Mouse (Mus musculus): ENCODE data around the gene BC017158. TPM values are rescaled to one million over a fixed set of nuclear protein-coding genes. Genes with fewer than 3 reads are reported as not detected.
A peak's percentile ranks its signal among the peaks of the same experiment; 100 is the strongest.

Gene BC017158
- polyA plus RNA-seq, 1 experiment: 16.7 TPM

DNA sequence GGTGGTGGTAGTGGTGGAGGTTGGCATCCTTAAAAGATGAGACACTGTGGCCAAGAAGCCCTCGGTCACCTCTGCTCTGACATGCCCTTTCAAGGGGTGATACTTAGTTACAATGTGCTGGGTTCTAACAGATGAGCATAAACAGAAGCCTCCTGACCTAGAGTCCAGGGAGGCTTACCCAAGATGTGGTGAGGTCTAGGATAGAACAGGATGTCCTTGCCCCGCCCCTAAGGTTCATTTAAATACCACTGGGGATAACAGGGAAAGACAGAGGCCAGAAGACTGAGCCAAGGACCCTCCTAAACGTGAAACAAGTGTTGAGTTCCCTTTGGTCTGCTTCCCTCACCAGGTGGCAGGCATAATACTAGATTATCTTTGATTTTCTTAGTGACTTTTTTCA is 1.5 kb downstream of the BC017158 start:
- no peak overlapping the region for H3K27ac ChIP-seq (ENCODE audit: insufficient read depth, low read depth, low read length)
- TF ChIP-seq POLR2A (IDR thresholded peaks at IDR 0.05; ENCODE audit: borderline replicate concordance, low read depth, low read length) (no peak), CTCF (IDR thresholded peaks at IDR 0.05; ENCODE audit: low read depth, low read length) (no peak)
- H3K4me3 ChIP-seq (ENCODE audit: insufficient read depth, low read length): no peak overlapping the region; the same call in 1 of the 2 replicates
- H3K4me1 ChIP-seq (ENCODE audit: control insufficient read depth, insufficient read depth, low read length): peaks cover 22% of the 10 kb centered on the region

DNA sequence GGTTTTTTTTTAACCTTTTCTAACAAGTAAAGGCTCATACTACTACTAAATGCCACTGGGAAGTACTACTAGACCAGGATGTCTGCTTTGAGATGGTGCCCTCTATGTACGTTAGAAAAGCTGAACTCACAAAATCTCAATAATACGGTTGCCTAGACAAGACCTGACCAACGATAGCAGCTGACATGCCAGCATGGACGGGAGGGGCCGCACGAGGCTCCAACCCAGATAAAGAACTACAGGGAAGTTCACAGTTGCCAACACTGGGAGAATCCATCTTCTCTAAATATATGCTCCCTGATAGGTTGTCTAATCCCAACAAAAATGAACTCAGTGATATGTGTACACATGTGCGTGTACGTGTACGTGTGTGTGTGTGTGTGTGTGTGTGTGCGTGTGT is 3.2 kb downstream of the BC017158 start:
- no peak overlapping the region for H3K4me3 ChIP-seq (ENCODE audit: insufficient read depth, low read length)
- peaks cover 21% of the 10 kb centered on the region for H3K4me1 ChIP-seq (ENCODE audit: control insufficient read depth, insufficient read depth, low read length)
- H3K27ac ChIP-seq (ENCODE audit: insufficient read depth, low read depth, low read length): no peak overlapping the region
- TF ChIP-seq POLR2A (IDR thresholded peaks at IDR 0.05; ENCODE audit: borderline replicate concordance, low read depth, low read length): no peak
- TF ChIP-seq CTCF (IDR thresholded peaks at IDR 0.05; ENCODE audit: low read depth, low read length): no peak

DNA sequence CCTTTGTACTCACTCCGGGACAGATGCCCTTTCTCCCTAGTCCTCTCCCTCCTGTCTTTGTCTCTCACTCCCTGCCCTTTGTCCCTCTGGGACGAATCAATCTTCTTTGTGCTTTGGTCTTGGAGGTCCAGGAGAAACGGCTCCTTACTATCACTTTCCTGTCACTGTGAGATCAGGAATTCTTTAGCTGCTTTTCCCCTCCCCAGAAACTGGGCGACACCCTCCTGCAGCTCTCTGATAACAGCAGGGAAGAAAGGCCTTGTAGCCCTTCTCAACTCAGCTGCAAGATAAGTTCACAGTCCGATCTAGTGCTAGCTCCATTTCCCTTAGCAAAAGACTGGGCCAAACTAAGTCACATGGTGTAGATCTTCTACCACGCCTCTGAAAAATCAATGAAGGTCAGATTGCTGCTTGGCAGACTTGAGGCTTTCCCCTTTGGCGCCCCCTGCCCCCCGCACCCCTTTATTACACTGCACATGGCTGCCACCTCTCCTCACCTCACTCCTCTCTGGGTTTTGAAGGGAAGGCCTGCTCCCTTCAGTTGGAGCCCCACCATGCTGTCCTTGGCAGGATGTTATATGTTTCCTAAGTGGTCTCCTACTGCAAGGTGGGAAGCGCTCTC is 8.9 kb downstream of the BC017158 start:
- no peak overlapping the region for H3K4me3 ChIP-seq (ENCODE audit: insufficient read depth, low read length)

DNA sequence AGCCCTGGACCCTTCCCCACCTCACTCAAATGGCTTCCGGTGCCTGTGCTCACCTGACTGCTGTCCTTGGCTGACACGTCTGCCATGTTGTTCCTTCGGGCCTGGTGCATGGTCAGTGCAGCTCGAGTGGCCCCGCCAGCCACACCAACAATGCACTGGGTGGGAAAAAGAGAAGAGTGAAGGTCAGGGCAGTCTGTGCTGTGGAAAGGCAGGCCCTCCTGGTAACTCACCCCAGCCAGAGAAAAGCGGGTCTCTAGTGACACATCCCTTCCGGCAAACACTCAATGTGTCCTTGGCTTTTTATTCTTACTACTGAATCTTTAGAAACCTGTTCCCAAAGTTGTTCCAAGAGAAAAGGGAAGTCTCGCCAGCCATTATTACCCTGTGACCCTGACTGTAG is 12.9 kb downstream of the BC017158 start:
- Histone ChIP-seq H3K4me1 (ENCODE audit: control insufficient read depth, insufficient read depth, low read length) (peaks cover 11% of the 10 kb centered on the region), H3K27ac (ENCODE audit: insufficient read depth, low read depth, low read length) (no peak overlapping the region), H3K4me3 (ENCODE audit: insufficient read depth, low read length) (no peak overlapping the region)
- TF ChIP-seq CTCF (IDR thresholded peaks at IDR 0.05; ENCODE audit: low read depth, low read length) (no peak), POLR2A (IDR thresholded peaks at IDR 0.05; ENCODE audit: borderline replicate concordance, low read depth, low read length) (no peak)

More for the DNA sequence above, 8.9 kb downstream of the BC017158 start:
- peaks cover 8% of the 10 kb centered on the region for H3K4me1 ChIP-seq (ENCODE audit: control insufficient read depth, insufficient read depth, low read length)
- no peak overlapping the region for H3K27ac ChIP-seq (ENCODE audit: insufficient read depth, low read depth, low read length)
- TF ChIP-seq POLR2A (IDR thresholded peaks at IDR 0.05; ENCODE audit: borderline replicate concordance, low read depth, low read length): no peak
- peak; percentile 30; the same call in 1 of the 2 replicates for TF ChIP-seq CTCF (IDR thresholded peaks at IDR 0.05; ENCODE audit: low read depth, low read length)

DNA sequence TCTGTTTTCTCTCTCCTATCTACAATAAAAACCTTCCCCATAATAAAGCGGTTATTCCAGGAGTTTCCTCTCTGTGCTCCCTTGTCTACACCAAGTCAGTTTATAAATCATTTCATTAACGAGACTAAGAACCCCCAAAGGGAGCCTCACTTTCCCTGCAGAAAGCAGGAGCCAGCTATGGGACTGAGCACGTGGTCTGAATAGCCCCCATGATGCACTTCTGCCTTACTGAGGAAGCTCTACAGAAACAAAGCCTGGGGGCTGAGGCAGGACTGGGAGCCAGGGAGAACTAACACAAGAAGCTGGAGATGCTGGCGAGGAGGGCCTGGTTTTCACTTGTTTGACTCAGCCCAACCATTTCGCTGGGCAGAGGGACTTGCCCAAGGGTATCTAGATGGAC is 13.9 kb downstream of the BC017158 start:
- TF ChIP-seq CTCF (IDR thresholded peaks at IDR 0.05; ENCODE audit: low read depth, low read length) (no peak), POLR2A (IDR thresholded peaks at IDR 0.05; ENCODE audit: borderline replicate concordance, low read depth, low read length) (no peak)

DNA sequence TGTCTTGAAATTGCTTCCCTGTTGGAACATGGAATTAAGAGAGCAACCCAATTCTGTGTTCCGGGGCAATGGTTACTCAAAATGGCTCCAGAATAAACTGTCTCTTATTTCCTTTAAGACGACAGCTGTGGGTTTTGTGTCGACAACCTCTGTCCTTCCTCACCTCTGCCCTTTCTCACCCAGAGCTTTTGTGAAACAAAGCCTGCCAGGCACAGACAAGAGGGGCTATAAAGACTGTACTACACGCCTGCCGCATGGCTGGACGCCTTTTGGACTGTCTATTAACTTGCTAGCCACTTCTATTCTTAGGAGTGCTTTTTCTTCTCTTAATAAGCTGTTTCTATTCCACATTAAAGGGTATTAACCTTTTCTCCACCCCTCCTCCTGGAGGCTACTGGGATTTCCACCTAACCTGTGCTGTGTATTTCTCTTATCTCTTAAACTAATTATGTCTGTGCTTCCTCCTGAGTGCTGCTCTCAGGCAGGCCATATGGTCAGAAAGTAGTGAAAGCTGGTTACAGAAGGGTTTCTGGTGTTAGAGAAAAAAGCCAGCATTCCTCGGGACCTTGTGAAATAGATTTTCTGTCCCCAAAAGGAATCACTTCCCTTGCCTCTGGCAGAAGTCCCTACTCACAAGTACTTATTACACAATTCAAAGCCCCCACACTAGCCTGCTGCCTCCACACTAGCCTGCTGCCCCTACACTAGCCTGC is 15.3 kb downstream of the BC017158 start:
- TF ChIP-seq CTCF (IDR thresholded peaks at IDR 0.05; ENCODE audit: low read depth, low read length) (no peak), POLR2A (IDR thresholded peaks at IDR 0.05; ENCODE audit: borderline replicate concordance, low read depth, low read length) (no peak)
- Histone ChIP-seq H3K4me1 (ENCODE audit: control insufficient read depth, insufficient read depth, low read length) (peaks cover 11% of the 10 kb centered on the region), H3K4me3 (ENCODE audit: insufficient read depth, low read length) (no peak overlapping the region), H3K27ac (ENCODE audit: insufficient read depth, low read depth, low read length) (no peak overlapping the region)

More for the DNA sequence above, 13.9 kb downstream of the BC017158 start:
- Histone ChIP-seq H3K27ac (ENCODE audit: insufficient read depth, low read depth, low read length) (no peak overlapping the region), H3K4me3 (ENCODE audit: insufficient read depth, low read length) (no peak overlapping the region), H3K4me1 (ENCODE audit: control insufficient read depth, insufficient read depth, low read length) (peaks cover 11% of the 10 kb centered on the region)

DNA sequence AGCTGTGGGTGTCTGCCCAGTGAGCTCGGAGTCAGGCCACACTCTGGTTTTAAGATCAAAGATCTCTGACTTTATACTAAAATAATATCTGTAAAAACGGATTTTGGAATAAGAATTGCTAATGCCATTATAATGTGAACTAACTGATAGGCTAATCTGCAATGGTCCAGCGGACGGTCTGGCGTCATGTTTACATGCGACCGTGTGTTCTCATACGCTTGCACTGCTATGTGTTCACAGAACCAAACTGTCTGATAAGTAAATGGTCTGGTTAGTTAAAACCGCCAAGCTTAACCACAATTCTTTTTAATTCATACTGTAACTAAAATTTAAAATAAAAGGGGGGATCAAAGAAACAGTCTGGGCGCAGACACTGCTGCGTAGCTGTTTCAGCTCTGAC is 16.2 kb downstream of the BC017158 start:
- Histone ChIP-seq H3K4me3 (ENCODE audit: insufficient read depth, low read length) (no peak overlapping the region), H3K4me1 (ENCODE audit: control insufficient read depth, insufficient read depth, low read length) (peaks cover 11% of the 10 kb centered on the region), H3K27ac (ENCODE audit: insufficient read depth, low read depth, low read length) (no peak overlapping the region)
- no peak for TF ChIP-seq CTCF (IDR thresholded peaks at IDR 0.05; ENCODE audit: low read depth, low read length)

DNA sequence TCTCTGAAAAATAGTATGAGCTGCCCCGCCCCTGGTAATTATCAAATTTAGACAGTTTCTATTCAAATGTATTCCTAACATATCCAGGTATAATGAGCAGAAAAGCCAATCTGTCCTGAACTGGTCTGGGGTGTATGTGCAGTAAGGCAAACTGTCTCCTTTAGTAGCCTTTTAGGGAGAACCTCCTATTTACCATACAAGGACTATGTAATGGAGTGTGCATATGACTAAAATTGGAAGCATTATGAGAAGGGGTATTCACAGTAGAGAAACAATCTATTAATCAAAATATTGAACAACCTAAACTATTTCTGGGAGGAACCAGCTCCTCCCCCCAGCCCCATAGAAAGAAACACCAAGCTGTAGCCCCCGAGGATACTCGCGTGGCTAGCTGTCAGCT is 18.2 kb downstream of the BC017158 start:
- Histone ChIP-seq H3K4me3 (ENCODE audit: insufficient read depth, low read length) (no peak overlapping the region), H3K4me1 (ENCODE audit: control insufficient read depth, insufficient read depth, low read length) (peaks cover 3% of the 10 kb centered on the region; the same call in 1 of the 2 replicates), H3K27ac (ENCODE audit: insufficient read depth, low read depth, low read length) (no peak overlapping the region)
- TF ChIP-seq CTCF (IDR thresholded peaks at IDR 0.05; ENCODE audit: low read depth, low read length) (no peak), POLR2A (IDR thresholded peaks at IDR 0.05; ENCODE audit: borderline replicate concordance, low read depth, low read length) (no peak)

DNA sequence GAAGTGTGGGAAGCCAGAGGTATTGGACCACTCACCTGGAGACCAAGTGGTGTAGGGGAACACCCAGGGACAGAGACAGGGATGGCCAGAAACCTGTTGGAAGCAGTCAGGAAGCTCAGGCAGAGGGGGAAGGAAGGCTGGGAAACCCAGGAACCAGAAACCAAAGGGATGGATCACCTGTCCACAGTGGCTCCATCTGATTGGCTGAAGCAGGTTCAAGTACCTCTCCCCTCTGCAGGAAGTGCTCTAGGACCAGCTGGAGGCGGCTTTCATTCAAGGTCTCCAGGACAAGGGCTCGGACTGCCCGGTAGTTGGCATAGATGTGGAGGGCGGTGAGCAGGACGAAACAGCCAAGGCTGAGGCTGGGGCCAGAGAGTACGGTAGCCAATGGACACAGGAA is 21.9 kb downstream of the BC017158 start:
- TF ChIP-seq POLR2A (IDR thresholded peaks at IDR 0.05; ENCODE audit: borderline replicate concordance, low read depth, low read length) (no peak), CTCF (IDR thresholded peaks at IDR 0.05; ENCODE audit: low read depth, low read length) (no peak)
- H3K4me1 ChIP-seq (ENCODE audit: control insufficient read depth, insufficient read depth, low read length): no peaks in the 10 kb centered on the region
- no peak overlapping the region for H3K4me3 ChIP-seq (ENCODE audit: insufficient read depth, low read length)
- H3K27ac ChIP-seq (ENCODE audit: insufficient read depth, low read depth, low read length): no peak overlapping the region

DNA sequence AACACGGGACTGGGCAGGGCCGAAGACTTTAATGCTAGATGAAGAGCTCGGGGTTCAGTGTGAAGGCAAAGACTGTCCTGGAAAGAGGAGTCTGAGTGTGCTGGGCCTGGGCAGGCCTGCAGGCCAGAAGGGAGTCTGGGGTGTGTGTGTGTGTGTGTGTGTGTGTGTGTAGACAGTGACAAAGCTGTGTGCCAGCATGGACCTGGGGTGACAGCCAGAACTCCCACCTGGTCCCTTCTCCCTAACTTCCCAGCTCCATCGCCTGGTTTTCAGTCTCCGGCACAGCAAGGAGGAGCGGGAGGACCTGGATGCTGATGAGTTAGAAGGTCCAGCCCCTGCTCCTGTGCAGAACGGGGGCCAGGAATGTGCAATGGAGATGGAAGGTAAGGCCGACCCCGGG is 26.5 kb downstream of the BC017158 start:
- TF ChIP-seq CTCF (IDR thresholded peaks at IDR 0.05; ENCODE audit: low read depth, low read length) (no peak), POLR2A (IDR thresholded peaks at IDR 0.05; ENCODE audit: borderline replicate concordance, low read depth, low read length) (no peak)
- Histone ChIP-seq H3K4me3 (ENCODE audit: insufficient read depth, low read length) (no peak overlapping the region), H3K4me1 (ENCODE audit: control insufficient read depth, insufficient read depth, low read length) (no peaks in the 10 kb centered on the region), H3K27ac (ENCODE audit: insufficient read depth, low read depth, low read length) (no peak overlapping the region)
